21 mouse cellular contexts compared by ENCODE assay signal in the genomic region with DNA sequence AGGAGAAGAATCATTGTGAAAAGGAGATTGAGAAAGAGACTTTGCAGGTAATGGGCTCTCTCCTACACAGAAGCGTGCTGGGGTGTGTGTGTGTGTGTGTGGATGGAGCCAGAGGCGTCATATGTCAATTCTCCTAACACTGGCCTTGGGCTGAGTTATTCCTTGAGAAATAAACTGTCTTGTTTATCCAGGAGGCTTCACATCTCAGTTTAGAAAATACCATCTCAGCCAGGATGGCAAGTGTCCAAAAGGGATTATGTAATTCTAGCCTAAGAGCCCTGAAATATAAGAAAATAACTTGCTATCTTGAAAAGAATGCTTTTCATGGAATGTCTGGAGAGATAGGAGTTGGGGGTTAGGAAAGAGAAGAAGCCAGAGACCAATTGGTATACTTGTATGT.
DNase-seq lines count a peak whose midpoint lies in the region; ATAC-seq and TF ChIP-seq lines count a peak whose summit lies in the region.
"Had no signal": no experiment of that assay in that cellular context is flagged by ENCODE, and none has a peak within 500 bp of the region (broad histone marks: within the 10 kb centered on the region; RNA-seq: fewer than 3 reads in every experiment).

No protein-coding gene starts in this region.

- peak; percentile 44; the same call in 1 of the 2 replicates for ATAC-seq in embryonic facial prominence, embryonic 14.5 days (ENCODE audit: low read depth)
- ATAC-seq in liver, postnatal 0 days: no peak
- ATAC-seq: forebrain, postnatal 0 days; midbrain, embryonic 15.5 days had no signal

- no peak for TF ChIP-seq CTCF in liver, adult 2 months (IDR thresholded peaks at IDR 0.05; ENCODE audit: low read depth, low read length)
- no peak for TF ChIP-seq CTCF in liver, postnatal 0 days (IDR thresholded peaks at IDR 0.05; ENCODE audit: low read depth)

- H3K27ac ChIP-seq in embryonic facial prominence, embryonic 14.5 days (replicated peaks; ENCODE audit: low read depth, low read length): no peak overlapping the region
- H3K27ac ChIP-seq in embryonic facial prominence, embryonic 10.5 days (replicated peaks): no peak overlapping the region
- H3K27ac ChIP-seq in liver, adult 2 months (replicated peaks; ENCODE audit: insufficient read depth, low read depth, low read length): no peak overlapping the region
- H3K27ac ChIP-seq in liver, postnatal 0 days (ENCODE audit: low read depth): no peak overlapping the region
- H3K27ac ChIP-seq: forebrain, embryonic 10.5 days; gastrocnemius, adult 2 months; hindbrain, embryonic 13.5 days; limb, embryonic 15.5 days; midbrain, embryonic 15.5 days had no signal

- TF ChIP-seq EP300 in liver, postnatal 0 days (IDR thresholded peaks at IDR 0.05; ENCODE audit: low read depth): no peak

- TF ChIP-seq POLR2A in liver, adult 2 months (IDR thresholded peaks at IDR 0.05; ENCODE audit: extremely low read depth, insufficient read depth, low read length): no peak

- no peaks in the 10 kb centered on the region for H3K79me2 ChIP-seq in liver, adult 2 months (ENCODE audit: control insufficient read depth, insufficient read depth, low read length)

- H3K27me3 ChIP-seq in embryonic facial prominence, embryonic 14.5 days (replicated peaks; ENCODE audit: control insufficient read depth, insufficient read depth, low read length): no peaks in the 10 kb centered on the region
- H3K27me3 ChIP-seq in embryonic facial prominence, embryonic 10.5 days (replicated peaks; ENCODE audit: low read depth, poor library complexity, severe bottlenecking): no peaks in the 10 kb centered on the region
- H3K27me3 ChIP-seq in liver, adult 2 months (ENCODE audit: control insufficient read depth, insufficient read depth, low read length): no peaks in the 10 kb centered on the region
- H3K27me3 ChIP-seq in liver, postnatal 0 days (ENCODE audit: insufficient read depth, low read length): no peaks in the 10 kb centered on the region
- H3K27me3 ChIP-seq: heart, embryonic 12.5 days; hindbrain, embryonic 13.5 days; limb, embryonic 15.5 days; megakaryocyte, embryonic 14.5 days; midbrain, embryonic 15.5 days had no signal

- no peak overlapping the region for H3K4me2 ChIP-seq in embryonic facial prominence, embryonic 14.5 days (ENCODE audit: low read depth, low read length)
- no peak overlapping the region for H3K4me2 ChIP-seq in liver, postnatal 0 days (ENCODE audit: low read depth, low read length)
- H3K4me2 ChIP-seq: heart, embryonic 12.5 days; hindbrain, embryonic 13.5 days; limb, embryonic 15.5 days; midbrain, embryonic 15.5 days had no signal

- no peaks in the 10 kb centered on the region for H3K36me3 ChIP-seq in embryonic facial prominence, embryonic 14.5 days (ENCODE audit: control insufficient read depth, insufficient read depth, low read length)
- no peaks in the 10 kb centered on the region for H3K36me3 ChIP-seq in embryonic facial prominence, embryonic 10.5 days (replicated peaks)
- H3K36me3 ChIP-seq in liver, adult 2 months (ENCODE audit: control insufficient read depth, insufficient read depth, low read length): no peaks in the 10 kb centered on the region; the same call in 1 of the 2 replicates
- no peaks in the 10 kb centered on the region for H3K36me3 ChIP-seq in liver, postnatal 0 days (replicated peaks; ENCODE audit: insufficient read depth, low read length)
- H3K36me3 ChIP-seq: forebrain, embryonic 10.5 days; heart, embryonic 12.5 days; hindbrain, embryonic 13.5 days; limb, embryonic 15.5 days; midbrain, embryonic 15.5 days had no signal

- peak; percentile 38 for DNase-seq in embryonic facial prominence, embryonic 14.5 days (ENCODE audit: low spot score)
- DNase-seq in embryonic facial prominence, embryonic 10.5 days (ENCODE audit: low spot score): no peak
- DNase-seq in liver, adult 2 months (ENCODE audit: extremely low read depth, low read depth, low spot score): peak; percentile 19
- DNase-seq in liver, postnatal 0 days: no peak
- DNase-seq in brain, adult 2 months (ENCODE audit: low read depth, low spot score): peak; percentile 84
- peak; percentile 13 for DNase-seq in lung, postnatal 25 days (ENCODE audit: low spot score)
- DNase-seq in spleen, adult 12 weeks (ENCODE audit: low spot score): no peak
- DNase-seq: adrenal gland, adult 2 months; embryo, embryonic 11 days; forebrain, postnatal 0 days; gastrocnemius, adult 2 months; heart, postnatal 14 days; kidney, adult 9 months; kidney, postnatal 4 days had no signal

- no peak overlapping the region for H3K9ac ChIP-seq in embryonic facial prominence, embryonic 14.5 days (ENCODE audit: low read depth, low read length)
- H3K9ac ChIP-seq in liver, adult 2 months (ENCODE audit: low read depth, low read length): no peak overlapping the region
- H3K9ac ChIP-seq in liver, postnatal 0 days (replicated peaks): no peak overlapping the region
- H3K9ac ChIP-seq: forebrain, postnatal 0 days; heart, embryonic 12.5 days; hindbrain, embryonic 13.5 days; limb, embryonic 15.5 days; midbrain, embryonic 15.5 days had no signal

- 51% methylated on average over 2 of the region's 2 CpGs for WGBS in embryonic facial prominence, embryonic 14.5 days
- 88% methylated on average over 2 of the region's 2 CpGs for WGBS in embryonic facial prominence, embryonic 10.5 days
- 85% methylated on average over 2 of the region's 2 CpGs for WGBS in liver, adult 2 months
- WGBS in liver, postnatal 0 days (ENCODE audit: insufficient replicate concordance): 71% methylated on average over 2 of the region's 2 CpGs

- no peak overlapping the region for H3K4me3 ChIP-seq in embryonic facial prominence, embryonic 14.5 days (ENCODE audit: low read depth, low read length)
- H3K4me3 ChIP-seq in embryonic facial prominence, embryonic 10.5 days: no peak overlapping the region
- H3K4me3 ChIP-seq in liver, adult 2 months (ENCODE audit: insufficient read depth, low read depth, low read length): no peak overlapping the region
- H3K4me3 ChIP-seq in liver, postnatal 0 days (ENCODE audit: low read depth, low read length): no peak overlapping the region
- H3K4me3 ChIP-seq: forebrain, embryonic 10.5 days; gastrocnemius, adult 2 months; heart, embryonic 12.5 days; hindbrain, embryonic 13.5 days; limb, embryonic 15.5 days; megakaryocyte, embryonic 14.5 days; midbrain, embryonic 15.5 days; myocyte had no signal

- no peaks in the 10 kb centered on the region for H3K9me3 ChIP-seq in embryonic facial prominence, embryonic 14.5 days (ENCODE audit: control insufficient read depth, low read length)
- H3K9me3 ChIP-seq in embryonic facial prominence, embryonic 10.5 days: no peaks in the 10 kb centered on the region
- H3K9me3 ChIP-seq in liver, postnatal 0 days (ENCODE audit: low read length): 0 out of 2 replicates have a peak, but pooled peaks cover 2% of the 10 kb centered on the region
- H3K9me3 ChIP-seq: forebrain, embryonic 10.5 days; heart, embryonic 12.5 days; hindbrain, embryonic 13.5 days; limb, embryonic 15.5 days; midbrain, embryonic 15.5 days had no signal

- no peaks in the 10 kb centered on the region for H3K4me1 ChIP-seq in embryonic facial prominence, embryonic 14.5 days (ENCODE audit: control insufficient read depth, insufficient read depth, low read length)
- no peaks in the 10 kb centered on the region for H3K4me1 ChIP-seq in embryonic facial prominence, embryonic 10.5 days
- H3K4me1 ChIP-seq in liver, adult 2 months (ENCODE audit: control insufficient read depth, insufficient read depth, low read length): no peaks in the 10 kb centered on the region
- no peaks in the 10 kb centered on the region for H3K4me1 ChIP-seq in liver, postnatal 0 days (ENCODE audit: insufficient read depth)
- H3K4me1 ChIP-seq: heart, embryonic 12.5 days; limb, embryonic 15.5 days; megakaryocyte, embryonic 14.5 days; midbrain, embryonic 15.5 days had no signal

Comparison
In these comparisons a context has a peak if more than half of its experiments do, and no peak if none do; other contexts are left out.
1. DNase-seq: peak in embryonic facial prominence, embryonic 14.5 days (single experiment), liver, adult 2 months (single experiment), brain, adult 2 months (single experiment) and lung, postnatal 25 days (single experiment); none in embryonic facial prominence, embryonic 10.5 days (single experiment), liver, postnatal 0 days (single experiment) and spleen, adult 12 weeks (single experiment).